Mouse (Mus musculus) erythroblast, embryonic 14.5 days (primary cell): ENCODE data around the gene Bicra.

Source experiments
- GATA1 ChIP-seq: IDR thresholded peaks from 2 replicates; pipeline ENCODE4 v1.6.1; 2012; ENCODE audit warnings: low read length, inconsistent platforms, mixed read lengths
- TAL1 ChIP-seq: IDR thresholded peaks from 3 replicates; pipeline ENCODE4 v1.6.1; 2012; ENCODE audit warnings: low read length, inconsistent platforms, mixed read lengths

GRCm38 (mm10) chr7:16033580-16034461, 13.9 kb downstream of the Bicra start:
- no peak for TF ChIP-seq GATA1
- TF ChIP-seq TAL1, result no peak
